Mouse (Mus musculus): ENCODE measurements around the gene Gipr. TPM values are rescaled to one million over a fixed set of nuclear protein-coding genes. Genes with fewer than 3 reads are reported as not detected.

Gene Gipr
- polyA plus RNA-seq (2012; rRNA removed), result 1.1 and 1.4 TPM in 2 replicates
- 0.32 TPM in 1 of 2 replicates, not detected in the other for polyA plus RNA-seq (2014; fragmentation: Nextera tagmentation; extraction: Ambion mirVana)

- H3K4me1 ChIP-seq (ENCODE audit: control insufficient read depth, insufficient read depth, low read length), result peaks cover 17% of the 10 kb centered on the region; the same call in 1 of the 2 replicates
- no peaks in the 10 kb centered on the region for H3K36me3 ChIP-seq (ENCODE audit: control insufficient read depth, insufficient read depth, low read length)
- TF ChIP-seq POLR2A (IDR thresholded peaks at IDR 0.05; ENCODE audit: borderline replicate concordance, extremely low read depth, insufficient read depth, insufficient read length), result no peak
- H3K4me3 ChIP-seq (replicated peaks; ENCODE audit: low read length), result no peak within 1 kb of the TSS
- no peak within 1 kb of the TSS for H3K9ac ChIP-seq (ENCODE audit: low read depth, low read length, severe bottlenecking)
- DNase-seq (ENCODE audit: low spot score), result no peak
- 19% methylated on average over 10 of the region's 14 CpGs for WGBS
- H3K4me2 ChIP-seq (replicated peaks; ENCODE audit: low read depth, low read length, severe bottlenecking), result peak within 1 kb of the TSS; percentile 37; the same call in 1 of the 2 replicates
- H3K27ac ChIP-seq (replicated peaks; ENCODE audit: low read depth, low read length), result no peak within 1 kb of the TSS
- H3K9me3 ChIP-seq (ENCODE audit: control insufficient read depth, low read length), result no peaks in the 10 kb centered on the region
- no peak for ATAC-seq (ENCODE audit: low FRiP score, low read depth)
- peaks cover 8% of the 10 kb centered on the region for H3K27me3 ChIP-seq (ENCODE audit: control insufficient read depth, insufficient read depth, low read length)
Observed at GRCm38 (mm10) chr7:19165656-19166423, at the start of gene Gipr. TSS of gene Gipr (minus strand) at chr7:19166127.

DNA sequence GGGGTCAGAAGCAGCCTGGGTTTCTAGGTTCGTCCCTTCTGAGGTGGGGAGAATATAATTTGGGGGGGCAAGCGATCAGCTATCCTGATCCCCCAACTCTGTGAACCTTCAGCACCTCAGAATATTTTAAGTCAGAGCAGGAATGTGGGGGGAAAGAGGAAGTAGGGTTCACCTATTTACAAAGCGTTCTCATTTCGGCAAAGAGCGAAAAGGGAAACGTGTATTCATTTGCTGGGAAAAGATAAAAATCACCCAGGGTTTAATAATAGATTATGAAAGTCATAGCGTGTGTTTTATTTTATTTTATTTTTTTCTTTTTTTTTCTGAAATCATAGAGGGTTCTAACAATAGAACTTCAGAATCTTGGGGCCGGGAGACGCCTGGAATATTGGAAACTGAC, 49.0 kb upstream of the Gipr start:
- peaks cover 33% of the 10 kb centered on the region for H3K4me1 ChIP-seq (ENCODE audit: control insufficient read depth, insufficient read depth, low read length)
- no peak overlapping the region for H3K9ac ChIP-seq (ENCODE audit: low read depth, low read length, severe bottlenecking)
- H3K4me2 ChIP-seq (replicated peaks; ENCODE audit: low read depth, low read length, severe bottlenecking), result 0 out of 2 replicates have a peak overlapping the region, but pooled peaks have one; percentile 16
- ATAC-seq (ENCODE audit: low FRiP score, low read depth), result no peak
- no peak for DNase-seq (ENCODE audit: low spot score)
- WGBS, result 54% methylated on average over 9 of the region's 9 CpGs
- no peaks in the 10 kb centered on the region for H3K9me3 ChIP-seq (ENCODE audit: control insufficient read depth, low read length)
- H3K27ac ChIP-seq (replicated peaks; ENCODE audit: low read depth, low read length), result no peak overlapping the region
- H3K4me3 ChIP-seq (replicated peaks; ENCODE audit: low read length), result no peak overlapping the region
- H3K27me3 ChIP-seq (ENCODE audit: control insufficient read depth, insufficient read depth, low read length), result no peaks in the 10 kb centered on the region
- TF ChIP-seq POLR2A (IDR thresholded peaks at IDR 0.05; ENCODE audit: borderline replicate concordance, extremely low read depth, insufficient read depth, insufficient read length), result no peak
- H3K36me3 ChIP-seq (ENCODE audit: control insufficient read depth, insufficient read depth, low read length), result no peaks in the 10 kb centered on the region

DNA sequence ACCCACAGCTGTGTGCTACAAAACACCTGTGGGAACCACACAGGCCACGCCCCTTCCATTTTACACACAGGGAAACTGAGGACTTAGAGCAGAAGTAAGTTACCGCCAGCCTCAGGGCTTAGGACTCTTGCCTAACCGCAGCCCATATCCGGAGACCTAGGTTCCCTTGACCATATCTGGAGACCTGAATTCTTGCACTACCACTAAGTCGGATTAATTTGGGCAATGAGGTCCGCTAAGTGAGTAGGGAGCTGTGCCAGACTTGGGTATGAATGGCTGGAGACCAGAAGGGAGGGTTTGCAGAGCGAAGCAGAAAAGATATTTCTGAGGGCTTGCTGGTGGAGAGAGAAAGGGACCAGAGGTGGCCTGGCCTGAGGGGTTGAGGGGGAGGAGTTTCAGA, 48.4 kb upstream of the Gipr start:
- H3K36me3 ChIP-seq (ENCODE audit: control insufficient read depth, insufficient read depth, low read length), result no peaks in the 10 kb centered on the region
- whole genome bisulfite sequencing, result 59% methylated on average over 7 of the region's 7 CpGs
- H3K4me3 ChIP-seq (replicated peaks; ENCODE audit: low read length), result no peak overlapping the region
- no peak for TF ChIP-seq POLR2A (IDR thresholded peaks at IDR 0.05; ENCODE audit: borderline replicate concordance, extremely low read depth, insufficient read depth, insufficient read length)
- DNase-seq (ENCODE audit: low spot score) (no peak), ATAC-seq (ENCODE audit: low FRiP score, low read depth) (no peak)
- no peaks in the 10 kb centered on the region for H3K9me3 ChIP-seq (ENCODE audit: control insufficient read depth, low read length)
- no peak overlapping the region for H3K27ac ChIP-seq (replicated peaks; ENCODE audit: low read depth, low read length)
- no peak overlapping the region for H3K4me2 ChIP-seq (replicated peaks; ENCODE audit: low read depth, low read length, severe bottlenecking)
- H3K9ac ChIP-seq (ENCODE audit: low read depth, low read length, severe bottlenecking), result no peak overlapping the region
- peaks cover 33% of the 10 kb centered on the region for H3K4me1 ChIP-seq (ENCODE audit: control insufficient read depth, insufficient read depth, low read length)
- no peaks in the 10 kb centered on the region for H3K27me3 ChIP-seq (ENCODE audit: control insufficient read depth, insufficient read depth, low read length)

DNA sequence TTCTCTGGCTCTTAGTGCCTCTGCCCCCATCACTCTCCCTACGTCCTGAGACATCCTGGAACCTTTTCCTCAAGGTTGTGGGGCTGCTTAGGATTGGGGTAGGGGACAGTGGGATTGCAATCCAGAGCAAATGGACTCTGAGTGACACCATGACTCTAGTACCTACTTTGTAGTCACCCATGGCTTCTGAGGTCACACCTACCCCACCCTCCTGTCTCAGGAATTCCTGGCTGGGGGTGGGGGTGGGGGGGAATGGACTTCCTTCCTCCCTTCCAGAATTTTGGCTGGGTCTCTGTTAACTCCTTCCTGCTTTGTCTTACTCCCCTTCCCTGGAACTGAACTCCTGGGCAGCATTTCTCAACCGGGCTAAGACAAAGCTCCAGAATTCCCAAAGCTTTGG, 47.5 kb upstream of the Gipr start:
- H3K4me3 ChIP-seq (replicated peaks; ENCODE audit: low read length), result peak overlapping the region; percentile 53
- peak overlapping the region; percentile 73 for H3K4me2 ChIP-seq (replicated peaks; ENCODE audit: low read depth, low read length, severe bottlenecking)

GRCm38 (mm10) chr7:19211996-19212755, 46.2 kb upstream of the Gipr start, which contains the start of gene Gpr4:
TSS of gene Gpr4 (plus strand) at chr7:19212538.
- 3% methylated on average over 15 of the region's 30 CpGs for WGBS
- no peak for DNase-seq (ENCODE audit: low spot score)

More for the DNA sequence above, 47.5 kb upstream of the Gipr start:
- Histone ChIP-seq H3K4me1 (ENCODE audit: control insufficient read depth, insufficient read depth, low read length) (peaks cover 33% of the 10 kb centered on the region), H3K9me3 (ENCODE audit: control insufficient read depth, low read length) (no peaks in the 10 kb centered on the region), H3K36me3 (ENCODE audit: control insufficient read depth, insufficient read depth, low read length) (no peaks in the 10 kb centered on the region), H3K9ac (ENCODE audit: low read depth, low read length, severe bottlenecking) (no peak overlapping the region), H3K27ac (replicated peaks; ENCODE audit: low read depth, low read length) (no peak overlapping the region), H3K27me3 (ENCODE audit: control insufficient read depth, insufficient read depth, low read length) (no peaks in the 10 kb centered on the region)
- DNase-seq (ENCODE audit: low spot score) (no peak), ATAC-seq (ENCODE audit: low FRiP score, low read depth) (no peak)
- WGBS, result 60% methylated on average over 2 of the region's 2 CpGs
- no peak for TF ChIP-seq POLR2A (IDR thresholded peaks at IDR 0.05; ENCODE audit: borderline replicate concordance, extremely low read depth, insufficient read depth, insufficient read length)

More at GRCm38 (mm10) chr7:19211996-19212755, 46.2 kb upstream of the Gipr start, which contains the start of gene Gpr4:
- no peak within 1 kb of the TSS for H3K27ac ChIP-seq (replicated peaks; ENCODE audit: low read depth, low read length)
- H3K4me2 ChIP-seq (replicated peaks; ENCODE audit: low read depth, low read length, severe bottlenecking), result peak within 1 kb of the TSS; percentile 73
- peak within 1 kb of the TSS; percentile 56 for H3K9ac ChIP-seq (ENCODE audit: low read depth, low read length, severe bottlenecking)
- H3K4me1 ChIP-seq (ENCODE audit: control insufficient read depth, insufficient read depth, low read length), result peaks cover 28% of the 10 kb centered on the region
- H3K27me3 ChIP-seq (ENCODE audit: control insufficient read depth, insufficient read depth, low read length), result no peaks in the 10 kb centered on the region
- H3K4me3 ChIP-seq (replicated peaks; ENCODE audit: low read length), result peak within 1 kb of the TSS; percentile 53
- H3K36me3 ChIP-seq (ENCODE audit: control insufficient read depth, insufficient read depth, low read length), result no peaks in the 10 kb centered on the region
- no peak for TF ChIP-seq POLR2A (IDR thresholded peaks at IDR 0.05; ENCODE audit: borderline replicate concordance, extremely low read depth, insufficient read depth, insufficient read length)
- H3K9me3 ChIP-seq (ENCODE audit: control insufficient read depth, low read length), result no peaks in the 10 kb centered on the region
- peak; percentile 61; the same call in 1 of the 2 replicates for ATAC-seq (ENCODE audit: low FRiP score, low read depth)
